Mouse (Mus musculus) skeletal muscle tissue, postnatal 0 days (tissue): ENCODE data around the gene Cox4i1. TPM values are rescaled to one million over a fixed set of nuclear protein-coding genes. Genes with fewer than 3 reads are reported as not detected.

Experiments
- polyA plus RNA-seq: library from polyadenylated mRNA; unstranded; fragments of >200 nt; fragmentation: Nextera tagmentation; extraction: Ambion mirVana; gene quantifications from 2 replicates; pipeline ENCODE4 v1.2.1, GENCODE M21; 2015

Cox4i1 gene
- polyA plus RNA-seq: 2,026 and 2,053 TPM in 2 replicates

GRCm38 (mm10) chr8:120667561-120668373 lies at the start of gene Cox4i1, which contains the start of gene Gm27021:
Cox4i1 (plus strand) TSS chr8:120668222.
Gm27021 (minus strand) TSS chr8:120668079.

GRCm38 (mm10) chr8:120647532-120647931 lies 20.5 kb upstream of the Cox4i1 start, which contains the start of gene 1190005I06Rik:
1190005I06Rik (minus strand) TSS chr8:120647632.

GRCm38 (mm10) chr8:120668374-120668905 lies 418 bp downstream of the Cox4i1 start, which contains the start of gene Emc8:
Emc8 (minus strand) TSS chr8:120668573.

Other genes starting within 250 kb of the Cox4i1 start
- gene Gins2, start 78.9 kb upstream of the Cox4i1 start, polyA plus RNA-seq: 16.5 and 22.2 TPM in 2 replicates
- 2.5 and 10.3 TPM in 2 replicates for gene 1190005I06Rik, start 20.6 kb upstream of the Cox4i1 start, polyA plus RNA-seq
- gene Gm27021, start 143 bp upstream of the Cox4i1 start, polyA plus RNA-seq: 0.73 and 4.4 TPM in 2 replicates
- gene Emc8, start 351 bp downstream of the Cox4i1 start, polyA plus RNA-seq: 111 and 124 TPM in 2 replicates
- 4.7 and 6.5 TPM in 2 replicates for gene Irf8, start 68.1 kb downstream of the Cox4i1 start, polyA plus RNA-seq